Mouse (Mus musculus): ENCODE data around the gene Rbms3. TPM values are rescaled to one million over a fixed set of nuclear protein-coding genes. Genes with fewer than 3 reads are reported as not detected.

Rbms3 gene
- polyA plus RNA-seq, 1 experiment from 2014 or later: 76.1 TPM

DNA sequence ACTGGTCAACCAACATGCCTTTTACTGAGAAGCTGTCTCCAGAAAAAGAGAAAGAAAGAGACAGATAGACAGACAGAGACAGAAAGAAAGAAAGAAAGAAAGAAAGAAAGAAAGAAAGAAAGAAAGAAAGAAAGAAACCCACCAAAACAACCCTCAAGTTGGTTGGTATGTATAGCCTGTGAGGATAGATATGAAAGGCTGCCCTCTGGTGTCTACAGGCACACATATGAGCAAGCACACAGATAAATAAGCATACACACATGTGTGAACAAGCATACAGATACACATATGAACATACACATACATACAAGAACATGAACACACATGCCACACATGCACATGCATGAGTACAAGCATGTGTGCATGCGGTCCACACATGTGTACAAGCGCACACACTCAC lies 199.0 kb downstream of the Rbms3 start:
- Histone ChIP-seq H3K9me3 (replicated peaks; ENCODE audit: control insufficient read depth, low read length) (peaks cover 6% of the 10 kb centered on the region), H3K27ac (ENCODE audit: low read length) (no peak overlapping the region), H3K4me2 (ENCODE audit: low read depth, low read length) (no peak overlapping the region), H3K27me3 (ENCODE audit: control insufficient read depth, insufficient read depth, low read length) (no peaks in the 10 kb centered on the region), H3K4me1 (ENCODE audit: control insufficient read depth, insufficient read depth, low read length) (no peaks in the 10 kb centered on the region), H3K9ac (ENCODE audit: low read length) (no peak overlapping the region), H3K36me3 (ENCODE audit: control insufficient read depth, insufficient read depth, low read length) (no peaks in the 10 kb centered on the region), H3K4me3 (replicated peaks; ENCODE audit: low read length) (no peak overlapping the region)
- WGBS: 96% methylated on average over 2 of the region's 2 CpGs
- ATAC-seq (ENCODE audit: insufficient read depth, low FRiP score): no peak

- Histone ChIP-seq H3K27me3 (ENCODE audit: control insufficient read depth, insufficient read depth, low read length) (no peaks in the 10 kb centered on the region), H3K9ac (ENCODE audit: low read length) (no peak overlapping the region), H3K9me3 (replicated peaks; ENCODE audit: control insufficient read depth, low read length) (no peaks in the 10 kb centered on the region), H3K4me3 (replicated peaks; ENCODE audit: low read length) (no peak overlapping the region), H3K36me3 (ENCODE audit: control insufficient read depth, insufficient read depth, low read length) (no peaks in the 10 kb centered on the region), H3K4me2 (ENCODE audit: low read depth, low read length) (no peak overlapping the region), H3K4me1 (ENCODE audit: control insufficient read depth, insufficient read depth, low read length) (no peaks in the 10 kb centered on the region), H3K27ac (ENCODE audit: low read length) (no peak overlapping the region)
- ATAC-seq (ENCODE audit: insufficient read depth, low FRiP score): no peak
- 71% methylated on average over 7 of the region's 7 CpGs for WGBS
Measured at GRCm38 (mm10) chr9:117429217-117430105, 200.3 kb downstream of the Rbms3 start.

- no peaks in the 10 kb centered on the region for H3K9me3 ChIP-seq (replicated peaks; ENCODE audit: control insufficient read depth, low read length)
- H3K4me1 ChIP-seq (ENCODE audit: control insufficient read depth, insufficient read depth, low read length): no peaks in the 10 kb centered on the region
- ATAC-seq (ENCODE audit: insufficient read depth, low FRiP score): no peak
- H3K9ac ChIP-seq (ENCODE audit: low read length): no peak overlapping the region
- H3K4me3 ChIP-seq (replicated peaks; ENCODE audit: low read length): no peak overlapping the region
- H3K4me2 ChIP-seq (ENCODE audit: low read depth, low read length): no peak overlapping the region
- no peaks in the 10 kb centered on the region for H3K27me3 ChIP-seq (ENCODE audit: control insufficient read depth, insufficient read depth, low read length)
- no peak overlapping the region for H3K27ac ChIP-seq (ENCODE audit: low read length)
- 45% methylated on average over 5 of the region's 5 CpGs for WGBS
- H3K36me3 ChIP-seq (ENCODE audit: control insufficient read depth, insufficient read depth, low read length): no peaks in the 10 kb centered on the region
Measured at GRCm38 (mm10) chr9:117423259-117423658, 206.5 kb downstream of the Rbms3 start.

GRCm38 (mm10) chr9:117419874-117420485 lies 209.7 kb downstream of the Rbms3 start:
- WGBS: 58% methylated on average over 8 of the region's 8 CpGs
- H3K4me1 ChIP-seq (ENCODE audit: control insufficient read depth, insufficient read depth, low read length): no peaks in the 10 kb centered on the region
- H3K9me3 ChIP-seq (replicated peaks; ENCODE audit: control insufficient read depth, low read length): no peaks in the 10 kb centered on the region
- no peak overlapping the region for H3K4me3 ChIP-seq (replicated peaks; ENCODE audit: low read length)
- no peaks in the 10 kb centered on the region for H3K36me3 ChIP-seq (ENCODE audit: control insufficient read depth, insufficient read depth, low read length)
- no peak overlapping the region for H3K9ac ChIP-seq (ENCODE audit: low read length)
- no peak overlapping the region for H3K27ac ChIP-seq (ENCODE audit: low read length)
- 0 out of 2 replicates have a peak, but pooled peaks have one; percentile 40 for ATAC-seq (ENCODE audit: insufficient read depth, low FRiP score)
- H3K4me2 ChIP-seq (ENCODE audit: low read depth, low read length): no peak overlapping the region
- no peaks in the 10 kb centered on the region for H3K27me3 ChIP-seq (ENCODE audit: control insufficient read depth, insufficient read depth, low read length)

GRCm38 (mm10) chr9:117413181-117413580 lies 216.5 kb downstream of the Rbms3 start:
- Histone ChIP-seq H3K9ac (ENCODE audit: low read length) (no peak overlapping the region), H3K27me3 (ENCODE audit: control insufficient read depth, insufficient read depth, low read length) (no peaks in the 10 kb centered on the region), H3K27ac (ENCODE audit: low read length) (no peak overlapping the region), H3K36me3 (ENCODE audit: control insufficient read depth, insufficient read depth, low read length) (no peaks in the 10 kb centered on the region), H3K4me1 (ENCODE audit: control insufficient read depth, insufficient read depth, low read length) (no peaks in the 10 kb centered on the region), H3K4me3 (replicated peaks; ENCODE audit: low read length) (no peak overlapping the region), H3K9me3 (replicated peaks; ENCODE audit: control insufficient read depth, low read length) (no peaks in the 10 kb centered on the region), H3K4me2 (ENCODE audit: low read depth, low read length) (no peak overlapping the region)
- no peak for ATAC-seq (ENCODE audit: insufficient read depth, low FRiP score)
- 42% methylated on average over 3 of the region's 3 CpGs for WGBS

- Histone ChIP-seq H3K9me3 (replicated peaks; ENCODE audit: control insufficient read depth, low read length) (no peaks in the 10 kb centered on the region), H3K4me2 (ENCODE audit: low read depth, low read length) (no peak overlapping the region), H3K4me1 (ENCODE audit: control insufficient read depth, insufficient read depth, low read length) (no peaks in the 10 kb centered on the region), H3K27me3 (ENCODE audit: control insufficient read depth, insufficient read depth, low read length) (no peaks in the 10 kb centered on the region), H3K27ac (ENCODE audit: low read length) (no peak overlapping the region), H3K9ac (ENCODE audit: low read length) (no peak overlapping the region), H3K4me3 (replicated peaks; ENCODE audit: low read length) (no peak overlapping the region), H3K36me3 (ENCODE audit: control insufficient read depth, insufficient read depth, low read length) (no peaks in the 10 kb centered on the region)
- 41% methylated on average over 2 of the region's 2 CpGs for WGBS
- no peak for ATAC-seq (ENCODE audit: insufficient read depth, low FRiP score)
Measured at GRCm38 (mm10) chr9:117412584-117412983, 217.1 kb downstream of the Rbms3 start.

DNA sequence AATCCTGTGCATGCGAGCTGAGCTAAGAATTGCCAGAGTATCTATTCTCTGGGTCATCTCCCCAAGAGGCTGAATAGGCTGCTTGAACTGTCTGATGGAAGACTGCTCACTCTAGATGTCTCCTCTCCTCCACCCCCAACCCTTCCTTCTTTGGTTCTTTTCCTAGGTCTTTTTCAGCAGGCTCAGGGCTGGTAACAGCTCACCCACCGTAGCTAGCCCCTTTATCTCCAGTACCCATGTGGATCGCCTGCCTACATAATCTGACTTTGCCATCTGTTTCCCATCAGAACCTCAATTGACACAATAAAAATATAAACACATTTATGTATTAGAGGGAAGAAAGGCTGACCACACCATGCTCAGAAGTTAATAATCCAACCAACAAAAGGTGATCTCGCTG lies 225.1 kb downstream of the Rbms3 start:
- Histone ChIP-seq H3K9ac (ENCODE audit: low read length) (no peak overlapping the region), H3K9me3 (replicated peaks; ENCODE audit: control insufficient read depth, low read length) (no peaks in the 10 kb centered on the region), H3K36me3 (ENCODE audit: control insufficient read depth, insufficient read depth, low read length) (no peaks in the 10 kb centered on the region), H3K4me1 (ENCODE audit: control insufficient read depth, insufficient read depth, low read length) (peaks cover 3% of the 10 kb centered on the region; the same call in 1 of the 2 replicates), H3K4me2 (ENCODE audit: low read depth, low read length) (no peak overlapping the region), H3K27ac (ENCODE audit: low read length) (no peak overlapping the region), H3K4me3 (replicated peaks; ENCODE audit: low read length) (no peak overlapping the region), H3K27me3 (ENCODE audit: control insufficient read depth, insufficient read depth, low read length) (no peaks in the 10 kb centered on the region)
- 78% methylated on average over 4 of the region's 4 CpGs for WGBS
- ATAC-seq (ENCODE audit: insufficient read depth, low FRiP score): no peak

GRCm38 (mm10) chr9:117400262-117400671 lies 229.4 kb downstream of the Rbms3 start:
- Histone ChIP-seq H3K9me3 (replicated peaks; ENCODE audit: control insufficient read depth, low read length) (no peaks in the 10 kb centered on the region), H3K4me3 (replicated peaks; ENCODE audit: low read length) (no peak overlapping the region), H3K27me3 (ENCODE audit: control insufficient read depth, insufficient read depth, low read length) (no peaks in the 10 kb centered on the region), H3K36me3 (ENCODE audit: control insufficient read depth, insufficient read depth, low read length) (no peaks in the 10 kb centered on the region), H3K27ac (ENCODE audit: low read length) (no peak overlapping the region), H3K4me2 (ENCODE audit: low read depth, low read length) (no peak overlapping the region), H3K4me1 (ENCODE audit: control insufficient read depth, insufficient read depth, low read length) (peaks cover 3% of the 10 kb centered on the region; the same call in 1 of the 2 replicates), H3K9ac (ENCODE audit: low read length) (no peak overlapping the region)
- 24% methylated on average over 7 of the region's 7 CpGs for WGBS
- ATAC-seq (ENCODE audit: insufficient read depth, low FRiP score): no peak

DNA sequence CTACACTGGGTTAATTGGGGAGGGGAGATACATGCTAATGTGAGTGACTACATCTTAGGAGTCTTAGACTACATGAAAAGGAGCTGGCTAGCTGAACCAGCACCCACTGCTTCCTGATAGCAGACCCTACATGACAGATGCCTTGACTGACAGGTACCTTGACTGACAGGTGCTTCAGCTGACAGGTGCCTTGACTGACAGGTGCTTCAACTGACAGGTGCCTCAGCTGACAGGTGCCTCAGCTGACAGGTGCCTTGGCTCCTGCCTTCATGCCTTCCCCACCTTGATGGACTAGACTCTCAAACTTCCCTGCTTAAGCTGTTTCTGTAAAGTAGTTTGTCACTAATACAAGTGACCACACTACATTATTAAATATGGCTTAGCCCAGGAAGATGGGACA lies 232.6 kb downstream of the Rbms3 start:
- H3K27me3 ChIP-seq (ENCODE audit: control insufficient read depth, insufficient read depth, low read length): no peaks in the 10 kb centered on the region
- no peaks in the 10 kb centered on the region for H3K36me3 ChIP-seq (ENCODE audit: control insufficient read depth, insufficient read depth, low read length)
- no peak overlapping the region for H3K4me2 ChIP-seq (ENCODE audit: low read depth, low read length)
- no peak overlapping the region for H3K4me3 ChIP-seq (replicated peaks; ENCODE audit: low read length)
- peaks cover 3% of the 10 kb centered on the region; the same call in 1 of the 2 replicates for H3K4me1 ChIP-seq (ENCODE audit: control insufficient read depth, insufficient read depth, low read length)
- no peak for ATAC-seq (ENCODE audit: insufficient read depth, low FRiP score)
- H3K9me3 ChIP-seq (replicated peaks; ENCODE audit: control insufficient read depth, low read length): no peaks in the 10 kb centered on the region
- no peak overlapping the region for H3K27ac ChIP-seq (ENCODE audit: low read length)
- no peak overlapping the region for H3K9ac ChIP-seq (ENCODE audit: low read length)

Measured in stomach, embryonic 16.5 days (tissue).